Mouse (Mus musculus) kidney, adult 2 months (tissue): ENCODE measurements around the gene Noto.

Experiments
- CTCF ChIP-seq: fragments of 200-500 bp; conservative IDR thresholded peaks from 2 replicates; pipeline ENCODE4 v1.5.1; 2011; ENCODE audit warnings: low read depth, mild to moderate bottlenecking, control low read depth, low read length, moderate library complexity, mixed read lengths; ENCODE audit not compliant: insufficient read depth, insufficient read length
- POLR2A ChIP-seq: fragments of 200-500 bp; IDR thresholded peaks from one replicate; pipeline ENCODE4 v1.6.1; 2011; ENCODE audit warnings: low read depth, low read length, control low read depth

DNA sequence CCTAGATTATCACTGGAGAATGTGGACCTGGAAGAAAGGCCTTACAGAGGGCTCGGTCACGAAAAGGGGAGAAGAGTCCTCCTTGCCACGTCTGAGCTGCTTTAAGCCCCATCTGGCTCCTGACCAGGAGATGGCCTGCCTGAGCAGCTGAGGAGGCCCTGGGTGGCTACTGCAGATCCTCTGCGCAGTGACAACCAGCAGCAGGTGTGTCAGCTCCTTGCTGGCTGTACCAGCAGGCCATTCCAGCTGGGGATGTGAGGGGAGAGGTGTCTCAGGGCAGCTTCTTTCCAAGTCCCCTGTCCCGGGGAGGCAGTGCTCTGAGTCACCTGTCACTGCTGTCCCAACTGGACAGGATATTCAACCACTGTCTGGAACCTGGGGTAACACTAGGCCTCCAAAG, 48.9 kb downstream of the Noto start:
- TF ChIP-seq CTCF (no peak), POLR2A (no peak)
